Mouse (Mus musculus) heart, embryonic 14.5 days (tissue): Measurements from ENCODE around the gene Slc25a45. TPM values are rescaled to one million over a fixed set of nuclear protein-coding genes. Genes with fewer than 3 reads are reported as not detected.
A peak's percentile ranks its signal among the peaks of the same experiment; 100 is the strongest.

ENCODE experiments used
- ATAC-seq: fragments of 200-750 bp; cut with Nextera tagmentation; 2 replicates; pipeline ENCODE4 v1.8.0; 2017; ENCODE audit warnings: low read depth, moderate TSS enrichment; ENCODE audit not compliant: insufficient number of reproducible peaks, insufficient read depth, low FRiP score
- H3K27ac ChIP-seq, 2 experiments: fragments of 200-500 bp in 1 of 2; fragments of 300-500 bp in 1 of 2; sonication (generic) in 1 of 2; replicated peaks in 1 of 2; 2 replicates each; pipeline ENCODE4 v1.5.1; 2012 to 2014; ENCODE audit warnings: low read depth in 2 of 2, low read length in 2 of 2, control low read depth in 1 of 2, mild to moderate bottlenecking in 1 of 2, mixed read lengths in 1 of 2; ENCODE audit not compliant: control insufficient read depth in 1 of 2, insufficient read depth in 1 of 2
- H3K27me3 ChIP-seq: fragments of 300-500 bp; sonication (generic); 2 replicates; pipeline ENCODE4 v1.6.1; 2014; ENCODE audit warnings: mild to moderate bottlenecking, low read length, control low read depth; ENCODE audit not compliant: control insufficient read depth, insufficient read depth
- H3K36me3 ChIP-seq: fragments of 300-500 bp; sonication (generic); 2 replicates; pipeline ENCODE4 v1.6.1; 2014; ENCODE audit warnings: mild to moderate bottlenecking, control low read depth, low read length, mixed read lengths; ENCODE audit not compliant: control insufficient read depth, insufficient read depth
- H3K4me1 ChIP-seq, 2 experiments: fragments of 200-500 bp in 1 of 2; fragments of 300-500 bp in 1 of 2; sonication (generic) in 1 of 2; 2 replicates each; pipeline ENCODE4 v1.6.1; 2012 to 2014; ENCODE audit warnings: low read length in 2 of 2, control low read depth in 1 of 2, mixed read lengths in 1 of 2; ENCODE audit not compliant: control insufficient read depth in 2 of 2, insufficient read depth in 2 of 2
- H3K4me2 ChIP-seq: fragments of 300-500 bp; sonication (generic); 2 replicates; pipeline ENCODE4 v1.6.1; 2014; ENCODE audit warnings: mild to moderate bottlenecking, low read length
- H3K4me3 ChIP-seq, 2 experiments: fragments of 200-500 bp in 1 of 2; fragments of 300-500 bp in 1 of 2; sonication (generic) in 1 of 2; 2 replicates each; pipeline ENCODE4 v1.5.1; 2012 to 2014; ENCODE audit warnings: low read length in 2 of 2, mild to moderate bottlenecking in 2 of 2, control low read depth in 1 of 2, low read depth in 1 of 2, moderate library complexity in 1 of 2; ENCODE audit not compliant: control insufficient read depth in 1 of 2, insufficient read depth in 1 of 2
- H3K9ac ChIP-seq: fragments of 300-500 bp; sonication (generic); 2 replicates; pipeline ENCODE4 v1.6.1; 2014; ENCODE audit warnings: mild to moderate bottlenecking, low read length
- H3K9me3 ChIP-seq: fragments of 300-500 bp; sonication (generic); 2 replicates; pipeline ENCODE4 v1.6.1; 2016; ENCODE audit warnings: low read length, control low read depth; ENCODE audit not compliant: control insufficient read depth
- WGBS: fragments of 180-500 bp; shearing (Covaris S2); extraction: QIAGEN DNeasy Blood & Tissue Kit; methylation state at CpG from one replicate; pipeline ENCODE4 v1.1.7; 2014; 5-methylcytosine and 5-hydroxymethylcytosine counted together
- polyA plus RNA-seq: library from polyadenylated mRNA; unstranded; fragments of >200 nt; fragmentation: Nextera tagmentation; extraction: Ambion mirVana; gene quantifications from 2 replicates; pipeline ENCODE4 v1.2.1, GENCODE M21; 2014

Slc25a45 gene
- polyA plus RNA-seq, 1 experiment from 2014 or later = 2.8 TPM

DNA sequence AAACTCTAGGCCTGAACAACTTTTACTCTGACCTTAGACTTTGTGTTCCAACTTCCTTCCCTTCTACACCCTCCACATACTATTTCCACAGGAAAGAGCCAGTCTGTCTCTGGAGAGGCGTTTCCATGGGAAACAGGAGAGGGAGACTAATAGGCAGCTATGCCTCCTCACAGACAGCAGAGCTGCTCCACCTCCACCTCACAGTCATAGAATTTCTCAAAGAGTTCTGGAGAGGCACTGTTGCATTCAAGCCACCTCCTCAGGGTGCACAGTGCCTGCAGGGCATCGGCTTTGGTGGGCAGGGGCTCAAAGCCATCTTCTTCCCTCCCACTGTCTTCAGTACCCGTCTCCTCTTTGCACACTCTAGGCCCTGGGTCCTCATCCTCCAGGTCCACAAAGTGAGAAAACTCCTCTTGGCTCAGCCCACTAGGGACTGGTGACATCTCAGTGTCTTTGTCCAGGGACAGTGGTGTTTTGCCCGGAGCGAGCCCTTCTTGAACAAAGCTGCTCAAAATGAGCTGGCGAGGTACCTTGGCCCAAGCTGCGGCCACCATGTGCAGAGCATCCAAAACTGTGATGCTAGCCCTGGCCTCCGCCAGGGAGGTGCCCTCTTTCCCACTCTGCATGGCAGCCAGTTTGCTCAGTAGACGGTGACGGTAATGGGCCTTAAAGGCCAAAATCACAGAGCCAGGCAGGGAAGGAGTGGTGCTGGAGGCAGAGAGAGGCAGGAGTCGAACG lies 14.1 kb downstream of the Slc25a45 start:
- Histone ChIP-seq H3K4me2 (no peak overlapping the region), H3K36me3 (peaks cover 14% of the 10 kb centered on the region), H3K4me3 (no peak overlapping the region), H3K9me3 (no peaks in the 10 kb centered on the region), H3K9ac (no peak overlapping the region), H3K27ac (peak overlapping the region in 1 of 2 experiments; percentile 25; a peak in 1 of 4 replicates), H3K4me1 (peaks cover 9 to 17% of the 10 kb centered on the region in 2 experiments), H3K27me3 (no peaks in the 10 kb centered on the region)
- WGBS = 90% methylated on average over 12 of the region's 12 CpGs
- ATAC-seq = no peak

DNA sequence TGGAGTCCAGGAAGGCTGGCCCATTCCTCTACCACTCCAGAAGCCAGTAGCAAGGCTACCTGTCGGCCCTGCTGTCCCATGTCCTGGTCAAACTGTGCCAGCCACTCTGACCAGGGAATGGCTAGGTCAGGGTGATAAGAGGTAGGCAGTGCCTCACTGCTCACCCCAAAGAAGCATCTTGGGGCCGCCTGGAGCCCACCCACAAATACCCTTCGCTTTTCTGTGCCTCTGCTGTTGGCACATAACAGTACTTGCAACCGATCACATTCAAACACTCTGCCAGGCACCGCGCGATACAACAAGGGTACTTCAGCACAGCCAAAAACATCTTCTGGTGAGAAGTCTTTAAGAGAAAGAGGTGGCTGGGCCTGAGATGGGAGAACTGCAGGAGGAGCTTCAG lies 14.7 kb downstream of the Slc25a45 start:
- Histone ChIP-seq H3K9ac (no peak overlapping the region), H3K27me3 (no peaks in the 10 kb centered on the region), H3K36me3 (peaks cover 20% of the 10 kb centered on the region), H3K4me2 (no peak overlapping the region), H3K27ac (no peak overlapping the region), H3K4me3 (no peak overlapping the region), H3K4me1 (peaks cover 9 to 17% of the 10 kb centered on the region in 2 experiments), H3K9me3 (no peaks in the 10 kb centered on the region)
- no peak for ATAC-seq
- WGBS = 93% methylated on average over 7 of the region's 7 CpGs

DNA sequence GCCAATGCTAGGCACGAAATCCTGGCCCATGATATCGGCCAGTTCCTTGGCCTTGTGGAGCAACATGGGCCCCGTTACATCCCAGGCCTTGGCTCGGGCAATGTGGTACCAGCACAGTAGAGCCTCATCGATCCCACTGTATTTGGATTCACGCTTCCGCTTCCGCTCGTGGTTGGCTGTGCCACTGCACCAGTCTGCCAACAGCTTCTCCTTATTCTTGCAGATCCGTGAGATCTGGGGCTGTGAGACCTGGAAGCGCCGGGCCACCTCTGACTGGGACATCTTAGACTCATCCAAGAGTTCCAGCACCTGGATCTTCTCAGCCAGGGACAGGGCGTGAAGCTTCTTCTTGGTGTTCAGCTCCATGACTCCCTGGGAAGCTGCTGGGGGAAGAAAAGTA lies 15.1 kb downstream of the Slc25a45 start:
- Histone ChIP-seq H3K4me2 (no peak overlapping the region), H3K9me3 (no peaks in the 10 kb centered on the region), H3K27me3 (no peaks in the 10 kb centered on the region), H3K27ac (no peak overlapping the region), H3K9ac (no peak overlapping the region), H3K4me3 (no peak overlapping the region), H3K36me3 (peaks cover 24% of the 10 kb centered on the region), H3K4me1 (peaks cover 9 to 17% of the 10 kb centered on the region in 2 experiments)
- no peak for ATAC-seq
- 95% methylated on average over 13 of the region's 13 CpGs for WGBS

DNA sequence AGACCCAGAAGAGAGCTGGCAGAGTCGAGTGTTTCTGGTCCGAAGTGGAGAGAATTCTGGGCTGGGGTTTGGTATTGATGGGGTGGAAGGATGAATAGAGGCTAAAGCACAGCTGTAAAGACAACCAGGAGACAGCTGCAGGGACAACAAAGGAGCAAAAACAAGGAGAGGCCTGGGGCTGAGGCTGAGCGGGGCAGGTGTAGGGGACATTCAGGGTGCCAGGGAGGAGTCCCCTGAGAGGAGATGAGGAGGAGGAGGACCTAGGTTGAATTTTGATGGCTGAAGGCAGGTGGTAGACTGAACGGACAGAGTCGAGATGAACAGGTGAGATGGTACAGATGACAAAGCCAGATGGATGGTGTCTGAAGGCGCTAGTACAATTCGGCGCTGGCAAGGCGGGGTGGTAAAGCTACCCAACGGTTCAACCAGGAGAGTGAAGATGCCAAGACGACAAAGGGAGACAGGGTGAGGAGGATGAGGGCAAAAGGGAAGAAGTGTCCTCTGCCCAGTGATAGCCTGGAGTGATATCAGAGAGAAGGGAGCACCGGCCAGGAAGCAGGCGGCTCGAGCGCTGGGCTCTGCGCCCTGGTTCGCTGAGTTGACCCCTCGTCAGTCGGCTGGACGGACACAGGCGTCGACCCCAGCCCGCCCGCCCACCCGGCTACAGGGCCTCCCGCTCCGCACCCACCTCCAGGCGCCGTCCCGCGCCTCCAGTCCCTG lies 15.8 kb downstream of the Slc25a45 start:
- Histone ChIP-seq H3K4me1 (peaks cover 9 to 17% of the 10 kb centered on the region in 2 experiments), H3K27me3 (no peaks in the 10 kb centered on the region), H3K36me3 (peaks cover 31% of the 10 kb centered on the region), H3K9ac (peak overlapping the region; percentile 86), H3K4me3 (peak overlapping the region; percentile 44 to 62), H3K27ac (peak overlapping the region in 1 of 2 experiments; percentile 60; a peak in 2 of 4 replicates), H3K4me2 (peak overlapping the region; percentile 93), H3K9me3 (no peaks in the 10 kb centered on the region)
- 10% methylated on average over 31 of the region's 31 CpGs for WGBS
- ATAC-seq = peak; percentile 16; the same call in 1 of the 2 replicates

DNA sequence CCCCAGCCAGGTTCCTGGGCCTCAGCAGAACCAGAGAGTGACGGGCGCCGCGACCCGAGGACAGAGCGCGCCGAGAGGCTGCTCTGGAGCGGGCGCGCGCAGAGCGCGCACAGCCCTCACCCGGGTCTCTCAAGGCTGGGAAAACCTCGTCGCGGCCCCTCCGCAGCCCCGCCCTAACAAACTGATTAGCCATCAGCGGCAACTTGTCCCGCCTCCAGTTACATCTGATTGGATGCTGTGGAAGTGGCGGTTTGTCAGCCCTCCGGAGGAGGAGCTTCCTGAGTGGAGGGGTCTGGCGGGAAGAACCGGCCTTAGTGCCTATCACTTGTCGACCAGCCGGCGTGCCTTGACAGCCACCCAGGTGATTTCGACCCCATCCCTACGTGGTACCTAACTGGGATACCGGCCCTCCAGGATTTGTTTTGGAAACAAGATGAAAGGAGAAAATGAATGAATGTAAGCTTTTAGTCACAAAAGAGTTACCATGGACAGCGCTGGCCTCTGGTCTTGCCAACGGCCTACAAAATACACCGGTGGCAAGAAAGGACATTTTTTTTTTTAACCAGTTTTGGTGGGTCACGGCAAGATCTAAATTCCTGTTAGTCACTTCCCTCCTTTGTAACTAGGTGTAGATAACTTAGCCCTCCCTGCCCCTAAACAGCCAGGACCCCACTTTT lies 16.5 kb downstream of the Slc25a45 start, which contains the start of gene Tigd3:
TSS of gene Tigd3 (minus strand) at position 148 of the 677 bp plus-strand sequence.
- Histone ChIP-seq H3K4me1 (peaks cover 9 to 17% of the 10 kb centered on the region in 2 experiments), H3K9me3 (no peaks in the 10 kb centered on the region), H3K9ac (peak within 1 kb of the TSS; percentile 86), H3K36me3 (peaks cover 36% of the 10 kb centered on the region), H3K27ac (peak within 1 kb of the TSS in 1 of 2 experiments; percentile 60; a peak in 2 of 4 replicates), H3K4me2 (peak within 1 kb of the TSS; percentile 93), H3K27me3 (no peaks in the 10 kb centered on the region), H3K4me3 (peak within 1 kb of the TSS; percentile 44 to 62)
- peak; percentile 87 for ATAC-seq
- WGBS = 3% methylated on average over 36 of the region's 36 CpGs

DNA sequence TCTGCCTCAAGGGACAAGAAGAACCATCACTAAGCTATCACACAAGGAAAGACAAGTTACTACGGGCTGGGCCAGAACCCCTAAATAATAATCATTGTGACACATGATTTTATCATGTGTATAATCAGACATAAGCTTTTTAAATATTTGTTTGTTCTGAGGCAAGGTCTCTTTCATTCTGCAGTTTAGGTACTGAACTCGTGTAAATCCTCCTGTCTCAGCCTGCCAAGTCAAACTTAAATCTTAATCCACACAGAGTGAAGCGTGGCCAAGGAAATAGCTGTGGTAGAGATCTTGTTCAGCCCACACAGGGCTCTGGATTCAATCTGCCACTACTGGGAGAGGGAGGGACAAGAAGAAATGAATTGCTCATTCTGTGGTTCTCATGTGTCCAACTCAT lies 29.7 kb downstream of the Slc25a45 start:
- no peak for ATAC-seq
- no peak overlapping the region for H3K4me3 ChIP-seq
- H3K27me3 ChIP-seq = no peaks in the 10 kb centered on the region
- H3K4me1 ChIP-seq = peaks cover 5 to 19% of the 10 kb centered on the region in 2 experiments
- peaks cover 54% of the 10 kb centered on the region for H3K36me3 ChIP-seq
- no peak overlapping the region for H3K9ac ChIP-seq
- no peaks in the 10 kb centered on the region for H3K9me3 ChIP-seq
- 83% methylated on average over 3 of the region's 3 CpGs for WGBS
- no peak overlapping the region for H3K4me2 ChIP-seq
- no peak overlapping the region for H3K27ac ChIP-seq

DNA sequence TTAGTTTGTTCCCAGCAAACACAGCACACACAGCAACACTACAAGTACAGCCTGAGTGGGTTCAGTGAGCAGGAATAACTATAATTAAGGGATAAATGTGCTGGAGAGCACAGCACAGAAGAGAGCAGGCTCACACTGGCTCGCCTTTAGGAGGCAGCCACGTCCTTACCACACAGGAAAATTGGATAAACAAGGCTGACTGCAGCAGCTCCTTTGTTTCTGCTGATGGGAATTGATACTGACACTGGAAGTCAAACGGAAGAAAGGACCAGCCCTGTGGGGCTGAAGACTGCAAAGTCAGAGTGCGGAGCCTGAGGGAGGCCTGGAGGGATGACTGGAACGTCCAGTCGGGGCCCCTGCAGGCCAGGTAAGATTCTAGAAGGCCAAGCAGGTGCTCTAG lies 32.6 kb downstream of the Slc25a45 start:
- Histone ChIP-seq H3K4me3 (peak overlapping the region; percentile 9 to 13; a peak in 2 of 4 replicates), H3K9me3 (no peaks in the 10 kb centered on the region), H3K4me2 (peak overlapping the region; percentile 90), H3K4me1 (peaks cover 8 to 26% of the 10 kb centered on the region in 2 experiments), H3K27ac (0 out of 4 replicates have a peak overlapping the region, but pooled peaks of 1 of the 2 experiments have one; percentile 6), H3K9ac (peak overlapping the region; percentile 43; the same call in 1 of the 2 replicates), H3K27me3 (no peaks in the 10 kb centered on the region), H3K36me3 (peaks cover 27% of the 10 kb centered on the region)
- no peak for ATAC-seq
- 51% methylated on average over 6 of the region's 6 CpGs for WGBS
